Mouse (Mus musculus) megakaryocyte, embryonic 14.5 days (primary cell): Measurements from ENCODE around the gene Sema4a. TPM values are rescaled to one million over a fixed set of nuclear protein-coding genes. Genes with fewer than 3 reads are reported as not detected.
A peak's percentile ranks its signal among the peaks of the same experiment; 100 is the strongest.

Source experiments
- H3K27me3 ChIP-seq: replicated peaks from 2 replicates; pipeline ENCODE3; 2012; ENCODE audit warnings: inconsistent platforms
- H3K36me3 ChIP-seq: replicated peaks from 2 replicates; pipeline ENCODE3; 2012; ENCODE audit warnings: low read length, inconsistent platforms, mixed read lengths
- H3K4me1 ChIP-seq: 2 replicates; pipeline ENCODE4 v1.6.1; 2012; ENCODE audit warnings: inconsistent platforms
- H3K4me3 ChIP-seq: replicated peaks from 2 replicates; pipeline ENCODE3; 2012; ENCODE audit warnings: moderate library complexity, mild to moderate bottlenecking, inconsistent platforms
- H3K9me3 ChIP-seq: 2 replicates; pipeline ENCODE4 v1.6.1; 2012; ENCODE audit warnings: inconsistent platforms
- FLI1 ChIP-seq: IDR thresholded peaks from 2 replicates; pipeline ENCODE4 v1.6.1; 2012; ENCODE audit warnings: low read length, inconsistent platforms, mixed read lengths
- GATA1 ChIP-seq: IDR thresholded peaks from 3 replicates; pipeline ENCODE4 v1.6.1; 2012; ENCODE audit warnings: mixed read lengths, low read length, inconsistent platforms, borderline replicate concordance
- polyA plus RNA-seq: library from polyadenylated mRNA; stranded (reverse); fragments of >175 nt; gene quantifications from 2 replicates; pipeline ENCODE4 v1.2.3, GENCODE M21; 2012; ENCODE audit warnings: low replicate concordance; ENCODE audit not compliant: insufficient read depth

The Sema4a gene
- polyA plus RNA-seq, 1 experiment: 26.0 TPM

GRCm38 (mm10) chr3:88502031-88502571 lies 41.1 kb upstream of the Sema4a start:
- H3K4me3 ChIP-seq: peak overlapping the region; percentile 99
- no peaks in the 10 kb centered on the region for H3K9me3 ChIP-seq
- no peak for TF ChIP-seq GATA1
- no peak for TF ChIP-seq FLI1
- peaks cover 93% of the 10 kb centered on the region for H3K4me1 ChIP-seq
- H3K27me3 ChIP-seq: no peaks in the 10 kb centered on the region
- H3K36me3 ChIP-seq: peaks cover 54% of the 10 kb centered on the region

GRCm38 (mm10) chr3:88501366-88502030 lies 40.5 kb upstream of the Sema4a start:
- H3K36me3 ChIP-seq: peaks cover 56% of the 10 kb centered on the region
- TF ChIP-seq FLI1 (no peak), GATA1 (no peak)
- no peaks in the 10 kb centered on the region for H3K27me3 ChIP-seq
- peaks cover 92% of the 10 kb centered on the region for H3K4me1 ChIP-seq
- H3K4me3 ChIP-seq: peak overlapping the region; percentile 99
- H3K9me3 ChIP-seq: no peaks in the 10 kb centered on the region

GRCm38 (mm10) chr3:88500655-88501365 lies 39.8 kb upstream of the Sema4a start:
- Histone ChIP-seq H3K27me3 (no peaks in the 10 kb centered on the region), H3K9me3 (no peaks in the 10 kb centered on the region), H3K4me1 (peaks cover 92% of the 10 kb centered on the region), H3K36me3 (peaks cover 59% of the 10 kb centered on the region), H3K4me3 (peak overlapping the region; percentile 99)
- TF ChIP-seq FLI1: no peak
- TF ChIP-seq GATA1: no peak

- Histone ChIP-seq H3K36me3 (peaks cover 66% of the 10 kb centered on the region), H3K27me3 (no peaks in the 10 kb centered on the region), H3K9me3 (no peaks in the 10 kb centered on the region), H3K4me3 (peak overlapping the region; percentile 99), H3K4me1 (peaks cover 92% of the 10 kb centered on the region)
- TF ChIP-seq FLI1 (no peak), GATA1 (no peak)
These were observed 39.1 kb upstream of the Sema4a start for GRCm38 (mm10) chr3:88500087-88500486.

GRCm38 (mm10) chr3:88499580-88499979 lies 38.6 kb upstream of the Sema4a start:
- H3K9me3 ChIP-seq: no peaks in the 10 kb centered on the region
- peak overlapping the region; percentile 99 for H3K4me3 ChIP-seq
- H3K36me3 ChIP-seq: peaks cover 71% of the 10 kb centered on the region
- H3K4me1 ChIP-seq: peaks cover 92% of the 10 kb centered on the region
- TF ChIP-seq GATA1 (no peak), FLI1 (no peak)
- no peaks in the 10 kb centered on the region for H3K27me3 ChIP-seq

- Histone ChIP-seq H3K4me1 (peaks cover 91% of the 10 kb centered on the region), H3K4me3 (peak overlapping the region; percentile 86), H3K36me3 (peaks cover 72% of the 10 kb centered on the region)
These were observed 34.9 kb upstream of the Sema4a start for GRCm38 (mm10) chr3:88495741-88496415.

GRCm38 (mm10) chr3:88494836-88495628 lies 34.0 kb upstream of the Sema4a start:
- Histone ChIP-seq H3K27me3 (no peaks in the 10 kb centered on the region), H3K4me1 (peaks cover 91% of the 10 kb centered on the region), H3K36me3 (peaks cover 74% of the 10 kb centered on the region), H3K9me3 (no peaks in the 10 kb centered on the region), H3K4me3 (peak overlapping the region; percentile 85)
- TF ChIP-seq FLI1 (no peak), GATA1 (no peak)

More at GRCm38 (mm10) chr3:88495741-88496415, 34.9 kb upstream of the Sema4a start:
- no peak for TF ChIP-seq FLI1
- TF ChIP-seq GATA1: no peak
- no peaks in the 10 kb centered on the region for H3K9me3 ChIP-seq
- no peaks in the 10 kb centered on the region for H3K27me3 ChIP-seq

GRCm38 (mm10) chr3:88493706-88494582 lies 33.0 kb upstream of the Sema4a start:
- TF ChIP-seq FLI1 (no peak), GATA1 (no peak)
- Histone ChIP-seq H3K9me3 (no peaks in the 10 kb centered on the region), H3K36me3 (peaks cover 74% of the 10 kb centered on the region), H3K4me3 (peak overlapping the region; percentile 94), H3K27me3 (peaks cover 3% of the 10 kb centered on the region), H3K4me1 (peaks cover 91% of the 10 kb centered on the region)
